Mouse (Mus musculus): Measurements from ENCODE around the gene Tm9sf4. TPM values are rescaled to one million over a fixed set of nuclear protein-coding genes. Genes with fewer than 3 reads are reported as not detected.

Tm9sf4 gene
- total RNA-seq, 4 experiments from 2014 or later = 96.3 to 115 (median 112) TPM

- DNase-seq = no peak
These were observed 970 bp upstream of the Tm9sf4 start for GRCm38 (mm10) chr2:153160133-153160532.

GRCm38 (mm10) chr2:153161684-153162080 lies 579 bp downstream of the Tm9sf4 start:
- DNase-seq = no peak

- DNase-seq = no peak
These were observed 6.0 kb downstream of the Tm9sf4 start for GRCm38 (mm10) chr2:153167136-153167535.

- no peak for DNase-seq
These were observed 7.2 kb downstream of the Tm9sf4 start for GRCm38 (mm10) chr2:153168134-153168820.

GRCm38 (mm10) chr2:153170490-153171224 lies 9.6 kb downstream of the Tm9sf4 start:
- no peak for DNase-seq

GRCm38 (mm10) chr2:153171966-153172365 lies 10.9 kb downstream of the Tm9sf4 start:
- no peak for DNase-seq

GRCm38 (mm10) chr2:153175995-153176570 lies 15.0 kb downstream of the Tm9sf4 start:
- no peak for DNase-seq

GRCm38 (mm10) chr2:153177188-153177587 lies 16.1 kb downstream of the Tm9sf4 start:
- no peak for DNase-seq

- no peak for DNase-seq
These were observed 18.2 kb downstream of the Tm9sf4 start for GRCm38 (mm10) chr2:153179126-153179860.

GRCm38 (mm10) chr2:153179961-153180360 lies 18.9 kb downstream of the Tm9sf4 start:
- DNase-seq = no peak

- DNase-seq = no peak
These were observed 25.1 kb downstream of the Tm9sf4 start for GRCm38 (mm10) chr2:153186176-153186591.

- no peak for DNase-seq
These were observed 26.7 kb downstream of the Tm9sf4 start for GRCm38 (mm10) chr2:153187848-153188247.

- DNase-seq = no peak
These were observed 30.1 kb downstream of the Tm9sf4 start for GRCm38 (mm10) chr2:153191242-153191641.

GRCm38 (mm10) chr2:153194255-153194654 lies 33.2 kb downstream of the Tm9sf4 start:
- no peak for DNase-seq

GRCm38 (mm10) chr2:153198485-153198884 lies 37.4 kb downstream of the Tm9sf4 start:
- no peak for DNase-seq

- no peak for DNase-seq
These were observed 38.0 kb downstream of the Tm9sf4 start for GRCm38 (mm10) chr2:153199114-153199513.

- DNase-seq = peak; percentile 69
These were observed 41.7 kb downstream of the Tm9sf4 start for GRCm38 (mm10) chr2:153202766-153203165.

GRCm38 (mm10) chr2:153208149-153208548 lies 47.0 kb downstream of the Tm9sf4 start:
- DNase-seq = no peak

GRCm38 (mm10) chr2:153209286-153209685 lies 48.2 kb downstream of the Tm9sf4 start:
- DNase-seq = peak; percentile 46

- DNase-seq = no peak
These were observed 50.3 kb downstream of the Tm9sf4 start for GRCm38 (mm10) chr2:153211451-153211850.

- no peak for DNase-seq
These were observed 52.2 kb downstream of the Tm9sf4 start for GRCm38 (mm10) chr2:153213351-153213750.

GRCm38 (mm10) chr2:153214771-153215259 lies 53.7 kb downstream of the Tm9sf4 start:
- no peak for DNase-seq

- no peak for DNase-seq
These were observed 54.3 kb downstream of the Tm9sf4 start for GRCm38 (mm10) chr2:153215421-153215820.

All from adrenal gland, adult 8-10 months (tissue).